Mouse (Mus musculus) heart, postnatal 0 days (tissue): ENCODE data around the gene Trpm4. TPM values are rescaled to one million over a fixed set of nuclear protein-coding genes. Genes with fewer than 3 reads are reported as not detected.

Experiments
- ATAC-seq: fragments of 200-750 bp; cut with Nextera tagmentation; 2 replicates; pipeline ENCODE4 v1.8.0; 2017; ENCODE audit warnings: low read depth, moderate number of reproducible peaks, moderate library complexity; ENCODE audit not compliant: insufficient read depth
- DNase-seq: peaks from one replicate; pipeline ENCODE4 v3.0.0-alpha.2; 2016; ENCODE audit warnings: low spot score
- H3K27ac ChIP-seq: fragments of 300-500 bp; sonication (generic); 2 replicates; pipeline ENCODE4 v1.5.1; 2014; ENCODE audit warnings: low read depth, mild to moderate bottlenecking
- H3K27me3 ChIP-seq: fragments of 300-500 bp; sonication (generic); 2 replicates; pipeline ENCODE4 v1.6.1; 2014; ENCODE audit warnings: low read length, mixed read lengths; ENCODE audit not compliant: control insufficient read depth, insufficient read depth
- H3K36me3 ChIP-seq: fragments of 300-500 bp; sonication (generic); replicated peaks from 2 replicates; pipeline ENCODE4 v1.6.1; 2014; ENCODE audit warnings: low read length, mixed read lengths; ENCODE audit not compliant: control insufficient read depth, insufficient read depth
- H3K4me1 ChIP-seq: fragments of 300-500 bp; sonication (generic); 2 replicates; pipeline ENCODE4 v1.6.1; 2014; ENCODE audit warnings: antibody characterized with exemption; ENCODE audit not compliant: control insufficient read depth, insufficient read depth
- H3K4me2 ChIP-seq: fragments of 300-500 bp; sonication (generic); 2 replicates; pipeline ENCODE4 v1.6.1; 2014; ENCODE audit warnings: low read depth, mild to moderate bottlenecking, low read length, moderate library complexity
- H3K4me3 ChIP-seq: fragments of 300-500 bp; sonication (generic); 2 replicates; pipeline ENCODE4 v1.5.1; 2014; ENCODE audit warnings: low read depth, low read length
- H3K9ac ChIP-seq: fragments of 300-500 bp; sonication (generic); replicated peaks from 2 replicates; pipeline ENCODE4 v1.6.1; 2014; ENCODE audit warnings: low read depth, low read length, mixed read lengths
- H3K9me3 ChIP-seq: fragments of 300-500 bp; sonication (generic); replicated peaks from 2 replicates; pipeline ENCODE4 v1.6.1; 2016; ENCODE audit warnings: low read length; ENCODE audit not compliant: control insufficient read depth
- CTCF ChIP-seq: IDR thresholded peaks from 2 replicates; pipeline ENCODE4 v1.5.1; 2016; ENCODE audit warnings: antibody characterized with exemption, control low read depth, low read depth
- EP300 ChIP-seq: IDR thresholded peaks from 2 replicates; pipeline ENCODE4 v1.6.1; 2016; ENCODE audit warnings: antibody characterized with exemption, low read depth
- WGBS: fragments of 180-500 bp; shearing (Covaris S2); extraction: QIAGEN DNeasy Blood & Tissue Kit; methylation state at CpG from one replicate; pipeline ENCODE4 v1.1.7; 2014; 5-methylcytosine and 5-hydroxymethylcytosine counted together
- polyA plus RNA-seq: library from polyadenylated mRNA; unstranded; fragments of >200 nt; fragmentation: Nextera tagmentation; extraction: Ambion mirVana; gene quantifications from 2 replicates; pipeline ENCODE4 v1.2.1, GENCODE M21; 2015
- total RNA-seq: library from RNA; depleted of rRNA; stranded (reverse); fragments of >200 nt; gene quantifications from 2 replicates; pipeline ENCODE4 v1.2.3, GENCODE M21; 2014; ENCODE audit warnings: low replicate concordance

Gene Trpm4
- total and polyA plus RNA-seq, 2 experiments from 2014 or later, result 14.2 to 44.0 TPM

- H3K36me3 ChIP-seq, result no peaks in the 10 kb centered on the region
- DNase-seq (no peak), ATAC-seq (no peak)
- 45% methylated on average over 13 of the region's 13 CpGs for WGBS
- H3K27ac ChIP-seq, result no peak overlapping the region
- H3K9me3 ChIP-seq, result no peaks in the 10 kb centered on the region
- peaks cover 14% of the 10 kb centered on the region for H3K27me3 ChIP-seq
- TF ChIP-seq CTCF, result no peak
- TF ChIP-seq EP300, result no peak
- H3K4me2 ChIP-seq, result no peak overlapping the region
- H3K4me1 ChIP-seq, result no peaks in the 10 kb centered on the region
- no peak overlapping the region for H3K9ac ChIP-seq
- H3K4me3 ChIP-seq, result no peak overlapping the region
Measured at GRCm38 (mm10) chr7:45356087-45356486, 22.5 kb upstream of the Trpm4 start.

- 65% methylated on average over 15 of the region's 15 CpGs for WGBS
- Histone ChIP-seq H3K4me3 (no peak overlapping the region), H3K27ac (no peak overlapping the region), H3K27me3 (peaks cover 8% of the 10 kb centered on the region), H3K4me2 (no peak overlapping the region), H3K4me1 (no peaks in the 10 kb centered on the region), H3K9me3 (no peaks in the 10 kb centered on the region), H3K36me3 (no peaks in the 10 kb centered on the region), H3K9ac (no peak overlapping the region)
- TF ChIP-seq CTCF, result no peak
- TF ChIP-seq EP300, result no peak
- no peak for DNase-seq
- no peak for ATAC-seq
Measured at GRCm38 (mm10) chr7:45355318-45356020, 21.9 kb upstream of the Trpm4 start.

- ATAC-seq (no peak), DNase-seq (no peak)
- no peak overlapping the region for H3K27ac ChIP-seq
- TF ChIP-seq CTCF (no peak), EP300 (no peak)
- no peak overlapping the region for H3K9ac ChIP-seq
- no peaks in the 10 kb centered on the region for H3K9me3 ChIP-seq
- H3K4me2 ChIP-seq, result no peak overlapping the region
- H3K27me3 ChIP-seq, result no peaks in the 10 kb centered on the region
- H3K4me3 ChIP-seq, result no peak overlapping the region
- WGBS, result 13% methylated on average over 5 of the region's 5 CpGs
- no peaks in the 10 kb centered on the region for H3K36me3 ChIP-seq
- no peaks in the 10 kb centered on the region for H3K4me1 ChIP-seq
Measured at GRCm38 (mm10) chr7:45353041-45353440, 19.5 kb upstream of the Trpm4 start.

- DNase-seq, result no peak
- no peaks in the 10 kb centered on the region for H3K4me1 ChIP-seq
- H3K36me3 ChIP-seq, result no peaks in the 10 kb centered on the region
- no peak for ATAC-seq
- H3K9ac ChIP-seq, result no peak overlapping the region
- no peaks in the 10 kb centered on the region for H3K9me3 ChIP-seq
- WGBS, result 58% methylated on average over 13 of the region's 13 CpGs
- H3K4me2 ChIP-seq, result no peak overlapping the region
- TF ChIP-seq EP300 (no peak), CTCF (no peak)
- no peak overlapping the region for H3K27ac ChIP-seq
- no peak overlapping the region for H3K4me3 ChIP-seq
- no peaks in the 10 kb centered on the region for H3K27me3 ChIP-seq
Measured at GRCm38 (mm10) chr7:45346905-45347304, 13.3 kb upstream of the Trpm4 start.

- Histone ChIP-seq H3K27ac (no peak overlapping the region), H3K4me2 (no peak overlapping the region), H3K9me3 (no peaks in the 10 kb centered on the region), H3K4me3 (no peak overlapping the region), H3K27me3 (no peaks in the 10 kb centered on the region; the same call in 1 of the 2 replicates), H3K4me1 (peaks cover 26% of the 10 kb centered on the region), H3K36me3 (no peaks in the 10 kb centered on the region), H3K9ac (no peak overlapping the region)
- no peak for ATAC-seq
- DNase-seq, result no peak
- peak; percentile 26; the same call in 1 of the 2 replicates for TF ChIP-seq CTCF
- no peak for TF ChIP-seq EP300
- 20% methylated on average over 13 of the region's 13 CpGs for WGBS
Measured at GRCm38 (mm10) chr7:45343543-45343942, 10.0 kb upstream of the Trpm4 start.

- Histone ChIP-seq H3K4me2 (no peak overlapping the region), H3K27ac (no peak overlapping the region), H3K36me3 (no peaks in the 10 kb centered on the region), H3K9me3 (no peaks in the 10 kb centered on the region), H3K4me3 (no peak overlapping the region), H3K27me3 (no peaks in the 10 kb centered on the region; the same call in 1 of the 2 replicates), H3K9ac (no peak overlapping the region), H3K4me1 (peaks cover 41% of the 10 kb centered on the region)
- TF ChIP-seq EP300, result no peak
- no peak for TF ChIP-seq CTCF
- whole genome bisulfite sequencing, result 89% methylated on average over 11 of the region's 11 CpGs
- ATAC-seq (no peak), DNase-seq (no peak)
Measured at GRCm38 (mm10) chr7:45342081-45342480, 8.5 kb upstream of the Trpm4 start.
